Mouse (Mus musculus): ENCODE results near the gene Ugt1a8.

DNA sequence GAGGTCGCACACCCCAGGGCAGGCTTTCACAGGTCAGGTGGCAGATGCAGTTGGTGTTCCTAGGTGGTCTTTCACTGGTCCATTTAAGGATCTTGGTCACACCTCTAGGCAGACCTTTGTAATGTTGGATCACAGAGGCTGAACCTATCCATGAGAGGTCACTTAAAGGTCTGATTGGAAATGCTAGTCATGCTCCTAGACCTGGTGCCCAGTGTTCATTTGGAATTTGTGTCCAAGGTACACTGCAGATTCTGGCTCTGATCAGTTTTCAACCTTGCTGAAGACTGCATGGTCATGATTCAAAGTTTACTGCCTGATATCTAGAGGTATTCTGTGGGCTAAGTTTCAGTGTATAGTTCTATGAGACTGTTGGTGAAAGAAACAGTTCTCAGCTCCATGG is 92.0 kb downstream of the Ugt1a8 start:
- TF ChIP-seq POLR2A (IDR thresholded peaks at IDR 0.05; ENCODE audit: extremely low read depth, insufficient read depth, low read length) (no peak), CTCF (IDR thresholded peaks at IDR 0.05; ENCODE audit: low read depth, low read length) (no peak)
